Mouse (Mus musculus) forebrain, embryonic 16.5 days (tissue): ENCODE measurements around the gene Gm12666. TPM values are rescaled to one million over a fixed set of nuclear protein-coding genes. Genes with fewer than 3 reads are reported as not detected.
"Not testable (repeated sequence)": the region's sequence is repeated elsewhere in the genome, so short reads cannot be mapped to it uniquely, and the experiment has no call there.

ENCODE experiments used
- ATAC-seq: fragments of 200-750 bp; cut with Nextera tagmentation; 2 replicates; pipeline ENCODE4 v1.8.0; 2017; ENCODE audit warnings: mild to moderate bottlenecking, moderate library complexity
- H3K27ac ChIP-seq: fragments of 300-500 bp; sonication (generic); 2 replicates; pipeline ENCODE4 v1.5.1; 2014; ENCODE audit warnings: low read length, control low read depth
- H3K27me3 ChIP-seq: fragments of 300-500 bp; sonication (generic); replicated peaks from 2 replicates; pipeline ENCODE4 v1.6.1; 2014; ENCODE audit warnings: low read length; ENCODE audit not compliant: control insufficient read depth, insufficient read depth
- H3K36me3 ChIP-seq: fragments of 300-500 bp; sonication (generic); 2 replicates; pipeline ENCODE4 v1.6.1; 2014; ENCODE audit not compliant: control insufficient read depth, insufficient read depth
- H3K4me1 ChIP-seq: fragments of 300-500 bp; sonication (generic); replicated peaks from 2 replicates; pipeline ENCODE4 v1.6.1; 2014; ENCODE audit warnings: low read length; ENCODE audit not compliant: control insufficient read depth, insufficient read depth
- H3K4me2 ChIP-seq: fragments of 300-500 bp; sonication (generic); 2 replicates; pipeline ENCODE4 v1.6.1; 2014; ENCODE audit warnings: mild to moderate bottlenecking, low read length, control low read depth
- H3K4me3 ChIP-seq: fragments of 300-500 bp; sonication (generic); replicated peaks from 2 replicates; pipeline ENCODE4 v1.5.1; 2014; ENCODE audit warnings: mild to moderate bottlenecking, low read length, control low read depth
- H3K9ac ChIP-seq: fragments of 300-500 bp; sonication (generic); replicated peaks from 2 replicates; pipeline ENCODE4 v1.6.1; 2014; ENCODE audit warnings: low read depth, low read length, control low read depth
- H3K9me3 ChIP-seq: fragments of 300-500 bp; sonication (generic); 2 replicates; pipeline ENCODE4 v1.6.1; 2016; ENCODE audit warnings: low read length; ENCODE audit not compliant: control insufficient read depth
- WGBS: fragments of 180-500 bp; shearing (Covaris S2); extraction: QIAGEN DNeasy Blood & Tissue Kit; methylation state at CpG from one replicate; pipeline ENCODE4 v1.1.7; 2014; 5-methylcytosine and 5-hydroxymethylcytosine counted together
- polyA plus RNA-seq: library from polyadenylated mRNA; unstranded; fragments of >200 nt; fragmentation: Nextera tagmentation; extraction: Ambion mirVana; gene quantifications from 2 replicates; pipeline ENCODE4 v1.2.1, GENCODE M21; 2015

Gm12666 gene
- not detected in 2 replicates for polyA plus RNA-seq

DNA sequence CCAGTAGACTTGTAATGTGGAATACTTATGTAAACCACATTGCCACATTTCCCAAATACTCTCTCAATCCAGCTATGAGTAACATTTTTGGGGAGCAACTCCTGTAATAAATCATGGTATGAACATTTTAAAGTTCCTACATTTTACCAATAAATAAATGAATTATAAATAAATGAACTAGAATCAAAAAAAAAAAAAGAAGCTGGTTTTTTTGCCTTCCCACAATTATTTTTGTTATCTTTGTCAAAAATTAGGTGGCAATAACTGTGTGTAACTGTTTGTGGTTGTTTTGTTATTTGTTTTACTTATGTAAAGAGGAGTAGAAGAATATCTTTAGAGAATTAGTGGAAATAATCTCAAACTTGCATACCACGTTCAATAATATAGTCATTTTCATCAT is at the start of gene Gm12666:
Gene Gm12666 (minus strand): TSS at position 101 of the 400 bp plus-strand sequence.
- WGBS, result 89% methylated on average over 1 of the region's 1 CpGs
- H3K36me3 ChIP-seq, H3K4me3 ChIP-seq, H3K9ac ChIP-seq, H3K27me3 ChIP-seq, H3K27ac ChIP-seq, ATAC-seq, H3K9me3 ChIP-seq, H3K4me2 ChIP-seq, H3K4me1 ChIP-seq: not testable (repeated sequence)

DNA sequence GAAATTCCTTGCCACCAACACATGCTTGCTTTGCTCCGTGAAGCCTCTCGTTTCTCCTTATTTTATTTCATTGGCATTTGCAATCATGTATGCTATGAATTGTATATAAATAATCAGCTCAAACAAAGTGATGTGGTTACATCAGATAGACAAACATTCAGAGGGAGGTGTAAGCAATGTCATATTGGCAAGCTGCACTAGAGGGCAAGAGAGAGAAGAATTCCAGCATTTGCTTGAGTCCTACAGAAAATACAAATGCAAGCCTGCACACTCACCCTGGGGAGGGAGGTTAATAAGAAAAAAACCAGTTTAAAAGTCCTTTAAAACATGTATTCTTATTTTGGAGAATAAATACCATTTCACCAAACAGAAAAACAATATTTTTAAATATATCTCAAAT is 34.8 kb upstream of the Gm12666 start:
- H3K4me2 ChIP-seq, result no peak overlapping the region
- H3K9ac ChIP-seq, result no peak overlapping the region
- H3K27ac ChIP-seq, result no peak overlapping the region
- no peak for ATAC-seq
- no peak overlapping the region for H3K4me3 ChIP-seq
- H3K9me3 ChIP-seq, result no peaks in the 10 kb centered on the region
- H3K27me3 ChIP-seq, result no peaks in the 10 kb centered on the region
- H3K36me3 ChIP-seq, result no peaks in the 10 kb centered on the region
- 87% methylated on average over 2 of the region's 2 CpGs for WGBS
- no peaks in the 10 kb centered on the region for H3K4me1 ChIP-seq

DNA sequence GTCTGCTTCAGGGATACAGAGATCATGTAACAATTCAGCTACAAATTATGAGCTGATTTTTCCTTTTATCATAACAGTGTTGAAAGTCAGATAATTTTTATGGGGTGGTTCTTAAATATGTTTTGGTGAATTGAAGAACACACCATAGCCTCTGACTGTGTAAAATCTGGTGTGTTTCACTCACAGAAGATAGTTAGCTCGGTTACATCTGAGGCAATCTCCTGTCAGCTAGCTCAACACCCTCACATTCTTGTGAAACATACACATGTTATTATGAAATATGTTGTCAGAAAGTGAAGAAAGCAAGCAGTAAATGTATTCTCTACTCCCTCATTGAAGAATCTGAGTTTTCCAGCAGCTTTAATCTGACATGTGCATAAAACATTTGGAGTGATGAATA is 24.7 kb upstream of the Gm12666 start:
- Histone ChIP-seq H3K9me3 (no peaks in the 10 kb centered on the region), H3K36me3 (no peaks in the 10 kb centered on the region), H3K4me1 (no peaks in the 10 kb centered on the region), H3K4me3 (no peak overlapping the region), H3K9ac (no peak overlapping the region), H3K27ac (no peak overlapping the region), H3K27me3 (no peaks in the 10 kb centered on the region), H3K4me2 (no peak overlapping the region)
- no peak for ATAC-seq
- WGBS, result 74% methylated on average over 1 of the region's 1 CpGs

DNA sequence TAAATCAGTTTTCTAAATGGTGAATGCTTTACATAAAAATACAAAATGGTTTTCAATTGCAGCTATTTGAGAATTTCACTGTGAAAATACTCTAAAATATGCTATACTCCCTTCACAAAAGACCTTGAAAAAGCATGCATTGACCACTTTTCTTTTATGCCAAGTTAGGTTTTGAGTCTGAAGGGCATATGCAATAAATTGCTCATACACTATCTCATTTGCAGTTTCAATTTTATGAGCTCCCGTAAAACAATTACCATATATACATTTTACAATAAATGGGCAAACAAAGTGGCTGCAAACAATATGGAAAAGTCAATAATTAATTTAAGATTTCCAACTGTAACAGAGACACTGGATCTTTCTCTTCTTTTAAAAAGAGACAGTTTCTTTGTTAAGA is 38.9 kb downstream of the Gm12666 start:
- H3K4me1 ChIP-seq, result no peaks in the 10 kb centered on the region
- no peak for ATAC-seq

DNA sequence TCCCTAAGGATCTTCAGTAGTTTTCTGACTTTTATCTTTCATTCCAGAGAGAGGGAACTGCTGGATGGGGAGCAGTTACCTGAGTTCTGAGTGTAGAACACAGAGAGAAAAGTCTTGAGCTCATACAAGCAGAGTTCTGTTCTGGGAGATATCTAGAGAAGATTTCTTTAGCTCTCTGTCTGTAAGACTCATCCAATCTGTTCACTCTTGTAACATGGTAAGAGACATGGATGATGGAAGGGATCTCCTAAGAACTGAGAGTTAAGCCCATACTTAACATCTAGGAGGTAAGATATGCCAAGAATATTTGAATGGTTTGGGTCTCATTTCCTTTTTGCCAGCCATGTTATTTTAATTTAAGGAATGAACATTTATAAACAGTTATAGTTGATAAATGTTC is 44.4 kb downstream of the Gm12666 start, which contains the start of gene Izumo3:
Gene Izumo3 (minus strand): TSS at position 101 of the 400 bp plus-strand sequence.
- no peak within 1 kb of the TSS for H3K27ac ChIP-seq
- no peaks in the 10 kb centered on the region for H3K4me1 ChIP-seq
- ATAC-seq, result no peak
- H3K36me3 ChIP-seq, result no peaks in the 10 kb centered on the region
- no peaks in the 10 kb centered on the region for H3K27me3 ChIP-seq
- H3K4me2 ChIP-seq, result no peak within 1 kb of the TSS
- no peak within 1 kb of the TSS for H3K9ac ChIP-seq
- no peaks in the 10 kb centered on the region for H3K9me3 ChIP-seq
- no peak within 1 kb of the TSS for H3K4me3 ChIP-seq

More for the DNA sequence above, 38.9 kb downstream of the Gm12666 start:
- Histone ChIP-seq H3K27ac (no peak overlapping the region), H3K4me2 (no peak overlapping the region), H3K9me3 (no peaks in the 10 kb centered on the region; the same call in 1 of the 2 replicates), H3K9ac (no peak overlapping the region), H3K4me3 (no peak overlapping the region), H3K36me3 (no peaks in the 10 kb centered on the region), H3K27me3 (no peaks in the 10 kb centered on the region)
- 91% methylated on average over 1 of the region's 1 CpGs for WGBS

Other genes with a start within 250 kb of the Gm12666 start
- not detected in 2 replicates for gene Izumo3, start 44.5 kb downstream of the Gm12666 start, polyA plus RNA-seq